Mouse (Mus musculus) heart, embryonic 16.5 days (tissue): ENCODE results near the gene Gm42372. TPM values are rescaled to one million over a fixed set of nuclear protein-coding genes. Genes with fewer than 3 reads are reported as not detected.

Experiments
- ATAC-seq: fragments of 200-750 bp; cut with Nextera tagmentation; replicated peaks from 2 replicates; pipeline ENCODE4 v1.8.0; 2017; ENCODE audit warnings: moderate number of reproducible peaks; ENCODE audit not compliant: insufficient read depth, low FRiP score; ENCODE audit errors: extremely low read depth
- H3K27ac ChIP-seq: fragments of 300-500 bp; sonication (generic); 2 replicates; pipeline ENCODE4 v1.5.1; 2014; ENCODE audit warnings: mild to moderate bottlenecking, low read length, control low read depth, moderate library complexity
- H3K27me3 ChIP-seq: fragments of 300-500 bp; sonication (generic); 2 replicates; pipeline ENCODE4 v1.6.1; 2014; ENCODE audit warnings: low read length, mixed read lengths; ENCODE audit not compliant: control insufficient read depth, insufficient read depth
- H3K36me3 ChIP-seq: fragments of 300-500 bp; sonication (generic); 2 replicates; pipeline ENCODE4 v1.6.1; 2014; ENCODE audit not compliant: control insufficient read depth, insufficient read depth
- H3K4me1 ChIP-seq: fragments of 300-500 bp; sonication (generic); 2 replicates; pipeline ENCODE4 v1.6.1; 2014; ENCODE audit warnings: low read length, mixed read lengths; ENCODE audit not compliant: control insufficient read depth, insufficient read depth
- H3K4me2 ChIP-seq: fragments of 300-500 bp; sonication (generic); 2 replicates; pipeline ENCODE4 v1.6.1; 2014; ENCODE audit warnings: low read depth, mild to moderate bottlenecking, control low read depth, low read length
- H3K4me3 ChIP-seq: fragments of 300-500 bp; sonication (generic); 2 replicates; pipeline ENCODE4 v1.5.1; 2014; ENCODE audit warnings: mild to moderate bottlenecking, control low read depth, low read length
- H3K9ac ChIP-seq: fragments of 300-500 bp; sonication (generic); 2 replicates; pipeline ENCODE4 v1.6.1; 2014; ENCODE audit warnings: low read length, control low read depth
- H3K9me3 ChIP-seq: fragments of 300-500 bp; sonication (generic); replicated peaks from 2 replicates; pipeline ENCODE4 v1.6.1; 2016; ENCODE audit warnings: low read length; ENCODE audit not compliant: control insufficient read depth
- WGBS: fragments of 180-500 bp; shearing (Covaris S2); extraction: QIAGEN DNeasy Blood & Tissue Kit; methylation state at CpG from one replicate; pipeline ENCODE4 v1.1.7; 2014; 5-methylcytosine and 5-hydroxymethylcytosine counted together
- polyA plus RNA-seq: library from polyadenylated mRNA; unstranded; fragments of >200 nt; fragmentation: Nextera tagmentation; extraction: Ambion mirVana; gene quantifications from 2 replicates; pipeline ENCODE4 v1.2.1, GENCODE M21; 2015

Gene Gm42372
- polyA plus RNA-seq, 1 experiment from 2014 or later = 0.09 TPM

DNA sequence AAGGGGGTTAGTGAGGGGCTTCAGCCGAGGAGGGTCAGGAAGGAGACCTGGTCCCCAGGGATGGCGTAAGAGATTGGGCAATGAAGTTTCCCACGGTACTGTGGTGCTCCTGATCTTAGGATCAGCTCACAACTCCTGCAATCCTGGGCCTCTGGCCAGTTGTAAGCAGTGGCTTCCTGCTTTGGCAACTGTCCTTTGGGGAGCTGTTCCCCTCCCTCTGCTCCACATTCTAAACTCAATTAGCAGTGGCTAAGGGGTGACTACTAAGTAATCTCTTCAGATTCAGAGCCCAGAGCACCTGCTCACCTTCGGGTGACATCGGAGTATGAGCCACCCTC, 27.1 kb downstream of the Gm42372 start:
- Histone ChIP-seq H3K9me3 (no peaks in the 10 kb centered on the region), H3K36me3 (peaks cover 89% of the 10 kb centered on the region), H3K4me2 (no peak overlapping the region), H3K27ac (no peak overlapping the region), H3K4me3 (no peak overlapping the region), H3K9ac (no peak overlapping the region), H3K4me1 (no peaks in the 10 kb centered on the region), H3K27me3 (no peaks in the 10 kb centered on the region)
- ATAC-seq = no peak
- 76% methylated on average over 5 of the region's 5 CpGs for WGBS

DNA sequence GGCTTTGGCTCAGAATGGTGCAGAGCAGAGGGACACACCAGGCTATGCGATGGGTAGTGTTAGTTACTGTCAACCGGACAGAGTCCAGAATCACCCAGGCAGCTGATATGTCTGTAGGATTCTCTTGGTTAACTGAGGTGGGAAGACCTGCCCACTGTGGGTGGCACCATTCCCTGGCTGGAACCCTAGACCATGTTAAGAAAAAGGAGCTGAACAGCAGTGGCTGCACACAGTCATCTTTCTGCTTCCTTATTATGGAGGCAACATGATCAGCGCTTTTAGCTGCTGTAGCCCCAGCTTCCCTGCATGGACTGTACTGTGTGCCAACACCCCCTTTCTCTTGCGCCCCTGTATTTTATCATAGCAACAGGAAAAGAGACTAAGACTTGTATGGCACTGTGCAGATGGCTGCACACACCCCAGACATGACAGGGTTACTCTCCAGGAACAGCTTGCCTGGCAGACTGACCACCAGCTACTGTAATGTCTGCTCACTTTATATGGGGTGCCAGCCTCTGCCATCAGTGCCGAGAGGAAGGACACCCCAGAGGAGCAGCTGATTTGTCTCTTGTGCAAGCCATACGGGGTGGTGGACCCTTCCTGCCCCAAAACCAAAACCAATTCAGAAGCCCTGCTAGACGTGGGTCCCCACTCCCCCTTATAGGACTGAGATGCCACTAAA, 29.2 kb downstream of the Gm42372 start:
- H3K4me3 ChIP-seq = no peak overlapping the region
- no peaks in the 10 kb centered on the region for H3K27me3 ChIP-seq
- no peaks in the 10 kb centered on the region for H3K9me3 ChIP-seq
- peaks cover 84% of the 10 kb centered on the region for H3K36me3 ChIP-seq
- H3K9ac ChIP-seq = no peak overlapping the region
- no peak overlapping the region for H3K27ac ChIP-seq
- WGBS = 91% methylated on average over 7 of the region's 7 CpGs
- ATAC-seq = no peak
- H3K4me2 ChIP-seq = no peak overlapping the region
- peaks cover 10% of the 10 kb centered on the region for H3K4me1 ChIP-seq

DNA sequence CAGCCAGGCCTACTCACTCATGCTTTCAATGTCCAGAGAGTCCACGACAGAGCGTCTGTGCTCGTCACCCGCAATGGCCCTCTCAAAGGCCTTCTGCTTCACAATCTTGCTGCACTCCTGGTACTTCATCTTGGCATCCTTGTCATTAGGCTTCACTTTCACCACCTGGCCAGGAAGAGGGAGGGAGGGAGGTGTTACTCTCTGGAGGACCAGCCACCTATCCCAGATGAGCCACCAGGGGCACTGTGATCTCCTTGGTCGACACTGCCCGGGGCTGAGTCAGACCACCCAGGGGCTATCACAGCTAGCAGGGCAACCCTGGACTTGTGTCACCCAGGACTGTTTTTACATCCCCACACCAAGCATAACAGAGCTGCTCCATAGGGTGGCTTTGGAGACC, 32.5 kb downstream of the Gm42372 start:
- no peak for ATAC-seq
- no peaks in the 10 kb centered on the region for H3K9me3 ChIP-seq
- H3K4me1 ChIP-seq = peaks cover 32% of the 10 kb centered on the region
- no peak overlapping the region for H3K4me2 ChIP-seq
- 79% methylated on average over 6 of the region's 6 CpGs for WGBS
- peaks cover 64% of the 10 kb centered on the region for H3K36me3 ChIP-seq
- no peak overlapping the region for H3K9ac ChIP-seq
- no peaks in the 10 kb centered on the region for H3K27me3 ChIP-seq
- no peak overlapping the region for H3K27ac ChIP-seq
- H3K4me3 ChIP-seq = no peak overlapping the region

- no peak overlapping the region for H3K9ac ChIP-seq
- peaks cover 64% of the 10 kb centered on the region for H3K36me3 ChIP-seq
- H3K4me2 ChIP-seq = no peak overlapping the region
- peak overlapping the region; percentile 88 for H3K27ac ChIP-seq
- no peaks in the 10 kb centered on the region for H3K9me3 ChIP-seq
- peaks cover 35% of the 10 kb centered on the region for H3K4me1 ChIP-seq
- peak; percentile 98 for ATAC-seq
- H3K4me3 ChIP-seq = no peak overlapping the region
- 21% methylated on average over 1 of the region's 1 CpGs for WGBS
- no peaks in the 10 kb centered on the region for H3K27me3 ChIP-seq
Observed at GRCm38 (mm10) chr7:17017036-17017435, 34.1 kb downstream of the Gm42372 start.

DNA sequence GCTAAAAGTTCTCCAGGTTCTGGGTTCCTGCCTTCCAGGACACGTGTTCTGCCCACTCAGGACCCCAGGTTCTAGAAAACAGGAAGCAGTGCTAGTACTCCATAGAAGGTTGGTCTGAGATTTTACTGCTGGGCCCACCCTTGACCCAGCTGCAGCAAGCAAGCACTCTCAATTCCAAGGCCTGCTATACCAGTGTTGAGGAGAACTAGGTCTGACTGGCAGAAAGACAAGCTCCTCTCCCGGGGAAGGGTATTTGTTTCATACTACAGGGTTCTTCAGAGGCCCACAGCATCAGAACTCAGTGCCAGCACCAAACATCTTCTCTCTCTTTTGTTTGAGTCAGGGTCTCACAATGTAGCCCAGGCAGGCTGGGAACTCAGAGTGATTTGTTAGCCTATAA, 35.0 kb downstream of the Gm42372 start:
- Histone ChIP-seq H3K27ac (peak overlapping the region; percentile 88), H3K9me3 (no peaks in the 10 kb centered on the region), H3K4me2 (no peak overlapping the region), H3K36me3 (peaks cover 60% of the 10 kb centered on the region), H3K4me1 (peaks cover 44% of the 10 kb centered on the region), H3K4me3 (no peak overlapping the region), H3K9ac (peak overlapping the region; percentile 49), H3K27me3 (no peaks in the 10 kb centered on the region)
- ATAC-seq = no peak
- 72% methylated on average over 2 of the region's 2 CpGs for WGBS

DNA sequence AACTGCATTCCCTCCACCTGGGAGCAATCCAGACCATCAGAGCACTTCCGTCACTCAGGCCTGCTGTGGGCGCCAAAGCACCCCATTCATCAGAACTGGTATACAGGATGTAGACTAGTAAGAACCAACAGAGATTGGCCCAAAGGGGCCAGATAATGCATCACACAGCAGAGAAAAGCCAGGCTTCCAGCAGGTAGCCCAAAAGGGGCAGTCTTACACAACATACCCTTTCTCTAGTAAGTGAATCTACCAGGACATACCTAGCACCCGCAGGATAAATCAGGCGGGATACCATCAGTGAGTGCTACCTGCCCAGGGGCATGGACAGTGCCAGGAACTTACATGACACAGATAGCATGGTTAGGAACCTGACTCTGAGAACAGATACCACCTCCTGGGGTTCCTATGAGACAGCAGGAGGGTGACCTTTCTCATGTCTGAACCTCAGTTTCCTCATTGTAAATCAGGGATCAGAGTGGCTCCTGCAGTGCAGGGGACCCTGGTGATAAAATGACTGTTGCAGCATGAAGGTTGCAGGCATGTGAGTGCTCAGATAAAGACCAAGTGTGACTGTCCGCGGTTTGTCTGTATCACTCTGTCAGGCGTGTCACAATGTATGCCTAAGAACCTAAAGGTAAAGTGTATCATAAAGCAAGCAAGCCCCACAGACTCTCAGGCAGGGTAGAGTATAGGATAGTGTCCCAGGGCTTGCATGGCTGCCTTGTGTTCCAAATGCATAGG, 36.7 kb downstream of the Gm42372 start:
- Histone ChIP-seq H3K9ac (peak overlapping the region; percentile 18; the same call in 1 of the 2 replicates), H3K4me1 (peaks cover 61% of the 10 kb centered on the region)
- no peak for ATAC-seq

GRCm38 (mm10) chr7:17022176-17022575, 39.3 kb downstream of the Gm42372 start:
- Histone ChIP-seq H3K27ac (no peak overlapping the region), H3K27me3 (no peaks in the 10 kb centered on the region), H3K9ac (no peak overlapping the region), H3K36me3 (peaks cover 25% of the 10 kb centered on the region), H3K4me2 (no peak overlapping the region), H3K4me3 (no peak overlapping the region), H3K4me1 (peaks cover 77% of the 10 kb centered on the region), H3K9me3 (no peaks in the 10 kb centered on the region)
- ATAC-seq = no peak
- 96% methylated on average over 15 of the region's 15 CpGs for WGBS

More for the DNA sequence above, 36.7 kb downstream of the Gm42372 start:
- Histone ChIP-seq H3K9me3 (no peaks in the 10 kb centered on the region), H3K27ac (no peak overlapping the region), H3K36me3 (peaks cover 43% of the 10 kb centered on the region), H3K4me3 (no peak overlapping the region), H3K4me2 (no peak overlapping the region), H3K27me3 (no peaks in the 10 kb centered on the region)
- 73% methylated on average over 7 of the region's 7 CpGs for WGBS

DNA sequence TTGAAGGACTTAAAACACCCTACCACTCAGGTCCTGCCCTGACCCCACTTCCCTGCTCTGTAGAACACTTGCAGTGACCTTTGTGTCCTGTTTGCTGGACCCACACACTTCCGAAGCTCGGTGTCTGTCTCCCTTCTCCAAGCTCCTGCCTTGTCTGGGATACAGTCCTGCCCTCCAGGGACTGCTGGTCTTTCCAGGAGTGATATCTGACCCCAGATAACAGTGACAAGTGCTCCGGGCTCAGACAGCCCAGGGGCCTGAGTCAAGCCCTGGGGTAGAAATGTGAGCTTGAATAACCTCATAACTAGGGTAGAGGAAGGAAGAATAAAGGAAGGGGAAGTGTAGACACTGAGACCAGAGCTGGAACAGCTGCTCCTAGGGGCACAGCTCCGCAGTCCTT, 40.8 kb downstream of the Gm42372 start:
- Histone ChIP-seq H3K36me3 (peaks cover 25% of the 10 kb centered on the region), H3K9ac (peak overlapping the region; percentile 48), H3K4me3 (0 out of 2 replicates have a peak overlapping the region, but pooled peaks have one; percentile 9), H3K27me3 (no peaks in the 10 kb centered on the region), H3K4me2 (peak overlapping the region; percentile 88), H3K9me3 (no peaks in the 10 kb centered on the region), H3K4me1 (peaks cover 72% of the 10 kb centered on the region), H3K27ac (peak overlapping the region; percentile 80)
- WGBS = 31% methylated on average over 4 of the region's 4 CpGs
- ATAC-seq = no peak

GRCm38 (mm10) chr7:17024141-17024540, 41.3 kb downstream of the Gm42372 start:
- Histone ChIP-seq H3K27me3 (no peaks in the 10 kb centered on the region), H3K4me3 (0 out of 2 replicates have a peak overlapping the region, but pooled peaks have one; percentile 3), H3K27ac (peak overlapping the region; percentile 80), H3K9ac (peak overlapping the region; percentile 48), H3K4me2 (peak overlapping the region; percentile 88), H3K9me3 (no peaks in the 10 kb centered on the region), H3K36me3 (peaks cover 25% of the 10 kb centered on the region), H3K4me1 (peaks cover 70% of the 10 kb centered on the region)
- WGBS = 65% methylated on average over 6 of the region's 6 CpGs
- no peak for ATAC-seq
